Mouse (Mus musculus): ENCODE measurements around the gene Arhgef5. TPM values are rescaled to one million over a fixed set of nuclear protein-coding genes. Genes with fewer than 3 reads are reported as not detected.
"Not testable (repeated sequence)": the region's sequence is repeated elsewhere in the genome, so short reads cannot be mapped to it uniquely, and the experiment has no call there.

Arhgef5 gene
- polyA plus RNA-seq (2015; fragmentation: Nextera tagmentation; extraction: Ambion mirVana), result 1.8 and 2.0 TPM in 2 replicates

DNA sequence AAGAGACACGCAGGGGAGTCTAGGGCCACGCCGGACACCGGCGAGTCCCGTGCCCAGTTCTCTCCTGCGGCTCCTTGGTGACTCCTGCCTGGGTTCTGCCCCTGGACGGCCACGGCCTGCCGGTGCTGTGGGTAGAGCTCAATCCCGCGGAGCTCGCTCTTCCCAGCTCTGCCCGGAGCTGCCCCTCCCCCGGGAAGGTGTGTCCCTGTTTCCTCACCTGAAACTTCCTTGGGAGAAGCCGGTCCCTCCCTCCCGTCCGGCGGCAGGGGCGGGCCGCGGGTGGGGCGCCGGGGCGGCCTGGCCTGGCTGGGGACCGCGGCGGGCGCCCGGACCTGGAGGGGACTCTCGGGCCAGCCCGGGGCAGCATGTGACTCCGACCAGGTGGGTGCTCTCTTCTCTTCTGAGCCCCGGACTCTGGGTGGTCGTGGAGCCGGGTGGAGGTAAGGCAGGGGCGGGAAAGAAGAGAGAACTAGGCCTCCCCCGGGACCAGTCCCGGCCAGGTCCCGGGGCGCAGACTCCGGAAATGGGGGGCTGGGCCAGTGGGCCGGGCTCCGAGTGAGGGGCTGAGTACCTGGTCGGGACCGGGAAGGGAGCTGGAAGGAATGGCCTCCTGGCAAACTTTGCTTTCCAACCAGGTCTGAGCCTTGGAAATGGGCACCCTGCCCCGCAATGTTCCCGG is at the start of gene Arhgef5:
Gene Arhgef5 (plus strand): TSS at position 220 of the 679 bp plus-strand sequence.
- Histone ChIP-seq H3K4me1 (replicated peaks) (peaks cover 14% of the 10 kb centered on the region), H3K4me2 (replicated peaks) (peak within 1 kb of the TSS; percentile 88), H3K36me3 (no peaks in the 10 kb centered on the region), H3K9ac (replicated peaks) (peak within 1 kb of the TSS; percentile 66), H3K4me3 (replicated peaks) (peak within 1 kb of the TSS; percentile 48), H3K27me3 (peaks cover 33% of the 10 kb centered on the region), H3K9me3 (no peaks in the 10 kb centered on the region), H3K27ac (no peak within 1 kb of the TSS; the same call in 1 of the 2 replicates)
- 1% methylated on average over 43 of the region's 48 CpGs for WGBS
- peak; percentile 86 for ATAC-seq

DNA sequence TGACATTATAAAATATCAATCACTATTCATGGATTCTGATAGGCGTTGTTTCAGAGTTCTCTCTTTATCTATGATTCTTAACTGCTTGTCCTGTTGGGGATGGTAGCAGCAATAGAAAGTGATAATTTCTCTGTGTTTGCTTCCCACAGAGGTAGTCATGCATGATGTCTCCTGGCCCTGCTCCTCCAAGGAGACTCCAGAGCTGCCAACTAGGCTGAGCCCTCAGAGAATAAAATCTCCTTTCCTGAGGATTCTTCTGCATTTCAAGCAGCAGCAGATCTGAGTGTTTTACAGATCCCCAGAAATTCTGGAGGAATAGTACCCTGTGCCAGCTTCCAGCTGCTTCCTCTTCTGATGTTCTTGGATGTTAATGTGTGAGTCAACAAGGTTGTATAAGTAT is 34.1 kb upstream of the Arhgef5 start, which contains the start of gene Olfr47:
Gene Olfr47 (plus strand): TSS at position 275 of the 400 bp plus-strand sequence.
- H3K9me3 ChIP-seq; H3K4me3 ChIP-seq (replicated peaks); H3K27me3 ChIP-seq; H3K36me3 ChIP-seq; ATAC-seq; H3K9ac ChIP-seq (replicated peaks); H3K4me2 ChIP-seq (replicated peaks); H3K27ac ChIP-seq; H3K4me1 ChIP-seq (replicated peaks): not testable (repeated sequence)
- 93% methylated on average over 1 of the region's 1 CpGs for WGBS

DNA sequence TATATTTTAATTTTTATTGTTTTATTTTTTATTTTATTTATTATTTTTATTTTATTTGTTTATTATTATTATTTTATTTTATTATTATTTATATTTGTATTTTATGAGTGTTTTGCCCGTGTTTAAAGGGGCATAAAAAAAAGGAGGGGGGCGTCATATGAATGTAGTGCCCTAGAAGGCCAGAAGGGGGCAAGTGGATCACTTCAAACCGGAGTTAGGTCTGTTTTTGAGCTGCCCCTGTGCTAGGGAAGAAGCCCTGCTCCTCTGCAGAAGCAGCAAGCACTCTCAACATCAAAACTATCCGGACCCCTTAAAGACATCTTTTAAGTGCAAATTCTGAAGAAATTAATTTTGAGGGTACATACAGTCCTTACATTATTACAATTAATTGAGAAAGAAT is 23.3 kb upstream of the Arhgef5 start:
- H3K4me1 ChIP-seq (replicated peaks), result no peaks in the 10 kb centered on the region
- H3K4me2 ChIP-seq (replicated peaks), result no peak overlapping the region
- WGBS, result 17% methylated on average over 4 of the region's 4 CpGs
- H3K9ac ChIP-seq (replicated peaks), result no peak overlapping the region
- no peaks in the 10 kb centered on the region for H3K27me3 ChIP-seq
- no peaks in the 10 kb centered on the region for H3K36me3 ChIP-seq
- H3K9me3 ChIP-seq, result no peaks in the 10 kb centered on the region
- ATAC-seq, result no peak
- no peak overlapping the region for H3K27ac ChIP-seq
- no peak overlapping the region for H3K4me3 ChIP-seq (replicated peaks)

DNA sequence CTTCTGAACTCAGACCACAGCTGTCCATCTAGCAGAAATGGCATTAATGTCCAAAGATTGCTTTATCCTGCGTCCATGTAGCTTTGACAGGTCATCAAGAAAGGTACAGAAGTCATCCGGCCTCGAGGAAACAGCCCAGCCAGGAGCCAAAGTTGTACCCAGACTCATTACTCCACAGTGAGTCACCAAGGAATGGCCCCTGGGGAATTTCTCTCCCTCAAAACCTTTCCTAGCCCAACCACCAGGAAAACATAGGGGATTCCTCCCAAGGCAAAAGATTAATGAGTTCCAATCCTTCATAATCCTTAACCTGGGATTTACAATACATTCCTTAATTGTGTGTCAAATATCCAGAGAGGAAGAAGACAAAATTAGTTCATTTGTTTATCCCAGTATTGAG is 18.0 kb upstream of the Arhgef5 start:
- no peak for ATAC-seq
- H3K9me3 ChIP-seq, result no peaks in the 10 kb centered on the region
- no peak overlapping the region for H3K27ac ChIP-seq
- WGBS, result 79% methylated on average over 3 of the region's 3 CpGs
- no peaks in the 10 kb centered on the region for H3K4me1 ChIP-seq (replicated peaks)
- no peak overlapping the region for H3K9ac ChIP-seq (replicated peaks)
- H3K4me3 ChIP-seq (replicated peaks), result no peak overlapping the region
- H3K4me2 ChIP-seq (replicated peaks), result no peak overlapping the region
- no peaks in the 10 kb centered on the region for H3K27me3 ChIP-seq
- no peaks in the 10 kb centered on the region for H3K36me3 ChIP-seq

DNA sequence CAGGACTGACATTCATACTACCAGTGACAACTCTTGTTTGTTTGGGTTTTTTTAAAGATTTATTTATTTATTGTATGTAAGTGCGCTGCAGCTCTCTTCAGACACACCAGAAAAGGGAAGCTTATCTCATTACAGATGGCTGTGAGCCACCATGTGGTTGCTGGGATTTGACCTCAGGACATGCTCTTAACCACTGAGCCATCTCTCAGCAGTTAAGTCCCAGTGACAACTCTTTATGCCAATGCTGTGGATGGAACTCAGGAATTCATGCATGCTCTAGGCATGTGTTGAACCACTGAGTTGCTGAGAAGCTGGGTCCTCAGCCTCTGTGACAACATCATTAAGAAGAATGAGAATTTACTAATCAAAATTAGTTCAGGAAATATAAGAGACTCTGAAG is 12.4 kb upstream of the Arhgef5 start:
- no peaks in the 10 kb centered on the region for H3K36me3 ChIP-seq
- H3K4me2 ChIP-seq (replicated peaks), result no peak overlapping the region

DNA sequence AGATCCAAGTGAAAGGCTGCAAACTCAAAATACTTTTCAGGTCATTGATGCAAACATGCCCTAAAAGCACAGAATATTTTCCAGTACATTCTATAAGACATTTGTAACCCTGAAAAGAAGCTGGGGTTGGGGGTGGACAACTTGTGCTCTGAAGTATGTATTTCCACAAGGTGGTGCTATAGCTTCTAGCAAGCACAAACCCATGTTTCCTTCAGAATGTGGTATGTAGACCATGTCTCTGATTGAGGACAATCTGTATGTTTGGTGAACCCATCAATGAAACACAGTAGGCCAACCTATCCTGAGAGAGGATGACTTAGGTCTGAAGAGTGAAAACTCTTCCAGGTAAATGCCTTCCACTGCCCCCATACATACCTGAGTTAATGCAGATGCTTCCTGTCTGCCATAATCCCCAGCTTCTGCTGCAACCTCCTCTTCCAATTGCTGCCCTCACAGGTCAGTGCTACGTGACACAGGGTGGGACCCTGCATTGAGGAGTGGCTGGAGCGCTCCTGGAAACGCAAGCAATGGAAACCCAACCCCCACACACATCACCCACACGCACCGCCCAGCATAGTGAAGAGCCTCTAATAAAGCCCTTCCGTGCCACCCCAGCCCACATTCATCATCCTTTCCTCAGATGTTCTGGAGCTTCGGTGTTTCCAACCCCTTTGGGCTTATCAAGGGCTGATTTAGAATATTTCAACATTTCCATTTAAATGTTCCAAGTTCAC is 11.0 kb upstream of the Arhgef5 start:
- Histone ChIP-seq H3K9ac (replicated peaks) (no peak overlapping the region), H3K4me1 (replicated peaks) (no peaks in the 10 kb centered on the region), H3K27ac (no peak overlapping the region), H3K9me3 (no peaks in the 10 kb centered on the region), H3K27me3 (no peaks in the 10 kb centered on the region), H3K36me3 (no peaks in the 10 kb centered on the region), H3K4me2 (replicated peaks) (no peak overlapping the region), H3K4me3 (replicated peaks) (no peak overlapping the region)
- no peak for ATAC-seq
- WGBS, result 71% methylated on average over 7 of the region's 7 CpGs

More for the DNA sequence above, 12.4 kb upstream of the Arhgef5 start:
- Histone ChIP-seq H3K9ac (replicated peaks) (no peak overlapping the region), H3K4me3 (replicated peaks) (no peak overlapping the region), H3K27me3 (no peaks in the 10 kb centered on the region), H3K27ac (no peak overlapping the region), H3K9me3 (no peaks in the 10 kb centered on the region), H3K4me1 (replicated peaks) (no peaks in the 10 kb centered on the region)
- no peak for ATAC-seq
- 89% methylated on average over 1 of the region's 1 CpGs for WGBS

DNA sequence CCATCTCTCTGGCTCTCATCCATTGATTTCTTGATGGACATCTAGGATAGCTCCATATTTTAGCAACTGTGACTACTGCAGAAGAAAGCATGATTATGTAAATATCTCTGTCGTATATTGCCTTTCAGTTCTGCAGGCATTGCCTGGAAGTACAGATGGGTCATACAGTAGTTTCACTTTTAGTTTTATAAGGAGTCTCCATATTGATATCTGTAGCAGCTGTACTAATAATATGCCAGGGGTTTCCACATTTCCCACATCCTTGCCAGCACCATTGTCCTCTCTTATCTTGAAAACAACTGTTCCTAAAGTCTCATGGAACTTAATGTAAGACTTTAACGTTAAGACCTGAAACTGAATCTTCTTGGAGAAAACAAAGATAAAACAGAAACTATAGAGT is 4.6 kb upstream of the Arhgef5 start:
- H3K4me2 ChIP-seq (replicated peaks), result no peak overlapping the region
- peaks cover 14% of the 10 kb centered on the region for H3K27me3 ChIP-seq
- WGBS, result 79% methylated on average over 2 of the region's 2 CpGs
- H3K9ac ChIP-seq (replicated peaks), result no peak overlapping the region
- H3K9me3 ChIP-seq, result no peaks in the 10 kb centered on the region
- H3K27ac ChIP-seq, result no peak overlapping the region
- ATAC-seq, result no peak
- peaks cover 7% of the 10 kb centered on the region for H3K4me1 ChIP-seq (replicated peaks)
- no peaks in the 10 kb centered on the region for H3K36me3 ChIP-seq
- H3K4me3 ChIP-seq (replicated peaks), result no peak overlapping the region

DNA sequence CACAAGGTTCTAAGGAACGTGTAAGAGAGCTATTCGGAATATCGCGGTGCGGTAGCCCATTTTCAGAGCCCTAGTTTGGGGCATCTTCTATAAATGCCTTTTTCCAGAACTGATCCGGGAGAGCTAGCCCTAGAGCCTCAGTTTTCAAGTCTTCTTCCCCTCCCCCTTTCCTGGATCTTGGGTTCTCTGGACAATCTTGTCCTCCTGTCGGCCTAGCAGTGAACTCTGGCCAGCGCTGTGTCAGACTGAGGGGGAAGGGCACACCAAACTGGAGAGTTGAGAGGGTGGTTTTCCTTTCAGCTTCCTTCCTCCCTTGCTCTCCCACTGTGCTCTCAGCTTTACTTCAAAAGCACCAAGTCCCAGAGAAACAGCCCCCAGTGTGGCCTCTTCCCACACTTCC is 974 bp downstream of the Arhgef5 start:
- 11% methylated on average over 8 of the region's 8 CpGs for WGBS
- H3K36me3 ChIP-seq, result no peaks in the 10 kb centered on the region

DNA sequence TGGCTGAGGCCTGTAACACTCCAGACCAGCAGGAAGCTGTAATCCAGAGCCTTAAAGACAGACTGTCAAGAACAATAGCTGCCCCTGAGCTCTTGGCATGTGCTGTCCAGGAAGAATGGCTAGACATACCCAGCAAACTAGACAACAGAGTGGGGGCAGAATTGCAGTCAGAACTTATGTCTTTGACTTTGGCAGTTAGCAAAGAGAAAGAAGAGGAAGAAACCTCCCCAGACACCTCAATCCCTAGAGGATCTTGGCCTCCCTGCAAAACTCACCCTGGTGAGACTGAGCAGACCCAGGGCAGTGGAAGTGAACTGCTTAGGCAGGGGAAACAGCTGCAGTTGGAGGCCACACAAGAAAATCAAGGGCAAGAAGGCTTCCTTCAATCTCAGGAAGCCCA is 7.2 kb downstream of the Arhgef5 start:
- Histone ChIP-seq H3K4me1 (replicated peaks) (no peaks in the 10 kb centered on the region), H3K27me3 (peaks cover 2% of the 10 kb centered on the region; the same call in 1 of the 2 replicates), H3K9ac (replicated peaks) (no peak overlapping the region), H3K9me3 (no peaks in the 10 kb centered on the region), H3K36me3 (no peaks in the 10 kb centered on the region), H3K27ac (no peak overlapping the region), H3K4me2 (replicated peaks) (no peak overlapping the region), H3K4me3 (replicated peaks) (no peak overlapping the region)
- no peak for ATAC-seq

More for the DNA sequence above, 974 bp downstream of the Arhgef5 start:
- Histone ChIP-seq H3K9ac (replicated peaks) (no peak overlapping the region; the same call in 1 of the 2 replicates), H3K9me3 (no peaks in the 10 kb centered on the region), H3K4me3 (replicated peaks) (peak overlapping the region; percentile 48), H3K4me1 (replicated peaks) (peaks cover 14% of the 10 kb centered on the region), H3K27me3 (peaks cover 33% of the 10 kb centered on the region), H3K4me2 (replicated peaks) (peak overlapping the region; percentile 88), H3K27ac (no peak overlapping the region; the same call in 1 of the 2 replicates)
- ATAC-seq, result no peak

DNA sequence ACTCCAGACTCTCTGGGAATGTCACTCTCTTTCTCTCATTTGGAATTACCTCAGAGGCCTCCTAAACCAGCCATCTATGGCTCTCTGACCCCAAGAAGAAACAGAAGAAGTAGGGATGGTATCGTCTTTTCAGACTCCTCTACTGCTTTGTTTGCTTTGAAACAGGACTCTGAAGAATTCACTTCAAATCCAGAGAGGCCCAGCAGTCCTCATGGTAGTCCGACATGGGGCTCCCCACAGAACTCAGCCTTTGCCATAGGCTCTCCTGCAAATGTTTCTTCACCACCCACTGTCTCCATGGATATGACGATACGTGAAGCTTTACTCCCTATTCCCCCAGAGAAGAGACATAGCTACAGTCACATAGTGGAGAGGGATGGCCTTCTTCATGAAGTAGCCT is 8.7 kb downstream of the Arhgef5 start:
- no peaks in the 10 kb centered on the region for H3K9me3 ChIP-seq
- WGBS, result 84% methylated on average over 4 of the region's 4 CpGs
- no peak overlapping the region for H3K4me3 ChIP-seq (replicated peaks)
- no peak overlapping the region for H3K27ac ChIP-seq
- ATAC-seq, result no peak
- H3K4me2 ChIP-seq (replicated peaks), result no peak overlapping the region
- H3K9ac ChIP-seq (replicated peaks), result no peak overlapping the region
- H3K4me1 ChIP-seq (replicated peaks), result no peaks in the 10 kb centered on the region
- H3K36me3 ChIP-seq, result no peaks in the 10 kb centered on the region
- no peaks in the 10 kb centered on the region for H3K27me3 ChIP-seq

DNA sequence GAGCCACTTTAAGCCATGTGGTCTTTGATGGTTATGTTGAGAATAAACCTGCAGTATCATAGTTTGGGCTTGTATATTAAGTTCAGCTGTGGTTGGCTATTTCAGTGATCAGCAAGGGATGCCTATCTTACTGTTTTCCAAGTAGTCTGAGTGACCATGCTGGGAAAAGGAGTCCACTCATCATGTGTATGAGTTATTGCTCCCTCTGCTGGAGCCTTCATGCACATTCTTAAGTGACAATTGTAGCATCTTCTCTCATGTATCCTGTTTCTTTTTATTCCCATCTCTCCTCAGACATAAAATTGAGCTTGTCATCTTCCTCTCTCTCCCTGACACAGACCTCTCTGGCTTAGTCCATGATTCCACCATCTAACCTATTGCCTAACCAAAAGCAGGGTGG is 12.9 kb downstream of the Arhgef5 start:
- H3K36me3 ChIP-seq, result no peaks in the 10 kb centered on the region
- ATAC-seq, result no peak
- H3K4me3 ChIP-seq (replicated peaks), result no peak overlapping the region
- H3K4me2 ChIP-seq (replicated peaks), result no peak overlapping the region
- H3K4me1 ChIP-seq (replicated peaks), result no peaks in the 10 kb centered on the region
- no peak overlapping the region for H3K9ac ChIP-seq (replicated peaks)
- no peaks in the 10 kb centered on the region for H3K9me3 ChIP-seq
- no peaks in the 10 kb centered on the region for H3K27me3 ChIP-seq
- H3K27ac ChIP-seq, result no peak overlapping the region

DNA sequence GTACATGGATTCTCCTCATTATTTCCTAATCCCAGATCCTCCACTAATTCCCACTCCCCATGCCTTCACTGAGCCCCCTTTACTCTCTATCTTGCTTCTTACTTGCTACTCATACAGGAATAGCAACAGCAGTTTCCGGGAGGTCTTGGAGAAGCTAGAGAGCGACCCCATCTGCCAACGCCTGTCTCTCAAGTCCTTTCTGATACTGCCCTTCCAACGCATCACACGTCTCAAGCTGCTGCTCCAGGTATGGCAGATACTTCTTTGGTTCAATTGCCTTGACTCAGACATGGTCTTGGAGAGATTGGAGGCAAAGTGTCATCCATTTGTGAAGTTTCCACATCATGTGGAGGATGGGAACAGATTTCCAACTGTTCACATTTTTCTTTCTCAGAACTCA is 15.1 kb downstream of the Arhgef5 start:
- no peak for ATAC-seq
- 94% methylated on average over 5 of the region's 5 CpGs for WGBS
- no peak overlapping the region for H3K27ac ChIP-seq

More for the DNA sequence above, 15.1 kb downstream of the Arhgef5 start:
- H3K9ac ChIP-seq (replicated peaks), result no peak overlapping the region
- H3K4me3 ChIP-seq (replicated peaks), result no peak overlapping the region
- H3K9me3 ChIP-seq, result no peaks in the 10 kb centered on the region
- no peaks in the 10 kb centered on the region for H3K4me1 ChIP-seq (replicated peaks)
- no peak overlapping the region for H3K4me2 ChIP-seq (replicated peaks)
- no peaks in the 10 kb centered on the region for H3K27me3 ChIP-seq
- H3K36me3 ChIP-seq, result no peaks in the 10 kb centered on the region

Measured in midbrain, embryonic 13.5 days (tissue).